Mouse (Mus musculus) C2C12 (cell line): ENCODE measurements around the gene Parg. TPM values are rescaled to one million over a fixed set of nuclear protein-coding genes. Genes with fewer than 3 reads are reported as not detected.
"Not testable (repeated sequence)": the region's sequence is repeated elsewhere in the genome, so short reads cannot be mapped to it uniquely, and the experiment has no call there.

Experiments
- H3K27me3 ChIP-seq: one replicate; pipeline ENCODE4 v1.6.1; 2011; ENCODE audit not compliant: control insufficient read depth, insufficient read depth, insufficient read length
- H3K36me3 ChIP-seq: one replicate; pipeline ENCODE4 v1.6.1; 2011; ENCODE audit not compliant: control insufficient read depth, insufficient read depth
- H3K4me3 ChIP-seq: one replicate; pipeline ENCODE4 v1.5.1; 2011; ENCODE audit warnings: mild to moderate bottlenecking, control low read depth; ENCODE audit not compliant: poor library complexity, insufficient read depth, severe bottlenecking
- H3K79me2 ChIP-seq: one replicate; pipeline ENCODE4 v1.6.1; 2011; ENCODE audit not compliant: control insufficient read depth, insufficient read depth
- H3K79me3 ChIP-seq: one replicate; pipeline ENCODE4 v1.6.1; 2011; ENCODE audit warnings: low read depth, control low read depth
- H3ac ChIP-seq: one replicate; pipeline ENCODE3; 2011; ENCODE audit warnings: low read depth; ENCODE audit not compliant: control insufficient read depth, insufficient read length
- CEBPB ChIP-seq: IDR thresholded peaks from one replicate; pipeline ENCODE4 v1.6.1; 2011; ENCODE audit warnings: low read depth, mild to moderate bottlenecking, control low read depth, moderate library complexity
- CTCF ChIP-seq: IDR thresholded peaks from one replicate; pipeline ENCODE4 v1.5.1; 2011; ENCODE audit not compliant: control insufficient read depth, insufficient read depth, insufficient read length
- FOSL1 ChIP-seq: IDR thresholded peaks from one replicate; pipeline ENCODE4 v1.8.0; 2011; ENCODE audit warnings: mild to moderate bottlenecking, low read length; ENCODE audit not compliant: poor library complexity, insufficient read depth, severe bottlenecking
- MAX ChIP-seq: IDR thresholded peaks from one replicate; pipeline ENCODE4 v1.6.1; 2011; ENCODE audit warnings: mild to moderate bottlenecking, control low read depth
- MYOD1 ChIP-seq: IDR thresholded peaks from one replicate; pipeline ENCODE4 v1.6.1; 2011; ENCODE audit warnings: low read depth; ENCODE audit not compliant: control insufficient read depth, insufficient read length
- MYOG ChIP-seq: IDR thresholded peaks from one replicate; pipeline ENCODE4 v1.6.1; 2011; ENCODE audit not compliant: control insufficient read depth, insufficient read length; ENCODE audit errors: extremely low read depth
- USF1 ChIP-seq: IDR thresholded peaks from one replicate; pipeline ENCODE4 v1.6.1; 2011; ENCODE audit warnings: low read depth, mild to moderate bottlenecking, control low read depth, moderate library complexity
- polyA plus RNA-seq: library from polyadenylated mRNA; unstranded; fragments of >200 nt; fragmentation: generic; extraction: Trizol; gene quantifications from one replicate; pipeline ENCODE4 v1.2.1, GENCODE M21; 2012; ENCODE audit warnings: missing spikeins

The Parg gene
- polyA plus RNA-seq, 1 experiment: 8.3 TPM

GRCm38 (mm10) chr14:32190627-32191391 is 10.9 kb upstream of the Parg start:
- Histone ChIP-seq H3K36me3 (peaks cover 93% of the 10 kb centered on the region), H3ac (no peak overlapping the region)
- no peak for TF ChIP-seq CTCF
- no peak for TF ChIP-seq MAX
- TF ChIP-seq CEBPB: no peak
- TF ChIP-seq MYOD1: no peak
- TF ChIP-seq MYOG: no peak
- no peak for TF ChIP-seq USF1
- no peak for TF ChIP-seq FOSL1

GRCm38 (mm10) chr14:32191926-32192325 is 9.8 kb upstream of the Parg start:
- Histone ChIP-seq H3K79me3 (peaks cover 22% of the 10 kb centered on the region), H3K27me3 (no peaks in the 10 kb centered on the region), H3K36me3 (peaks cover 88% of the 10 kb centered on the region), H3K4me3 (no peak overlapping the region), H3K79me2 (peaks cover 84% of the 10 kb centered on the region), H3ac (no peak overlapping the region)
- TF ChIP-seq FOSL1 (no peak), CTCF (no peak), MYOD1 (no peak), USF1 (no peak), MYOG (no peak), MAX (no peak), CEBPB (no peak)

More at GRCm38 (mm10) chr14:32190627-32191391, 10.9 kb upstream of the Parg start:
- no peak overlapping the region for H3K4me3 ChIP-seq
- peaks cover 20% of the 10 kb centered on the region for H3K79me3 ChIP-seq
- no peaks in the 10 kb centered on the region for H3K27me3 ChIP-seq
- H3K79me2 ChIP-seq: peaks cover 77% of the 10 kb centered on the region

DNA sequence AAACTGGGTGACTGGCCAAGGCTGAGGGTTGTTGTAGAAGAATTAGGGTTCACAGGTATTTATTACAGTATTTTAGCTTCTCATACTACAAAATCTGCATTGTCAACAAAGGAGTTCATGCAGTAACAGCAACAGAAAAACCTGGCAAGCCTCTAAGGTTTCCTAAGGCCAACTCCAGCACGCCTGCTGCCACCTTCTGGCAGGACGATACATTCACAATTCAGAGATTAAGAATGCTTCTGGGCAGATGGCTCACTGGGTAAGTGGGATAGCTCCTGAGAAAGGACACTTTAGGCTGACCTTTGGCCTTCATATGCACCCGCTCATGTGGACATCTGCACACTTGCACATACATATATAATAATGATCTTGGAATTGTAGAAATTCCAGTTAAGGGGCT is 9.3 kb upstream of the Parg start:
- peaks cover 88% of the 10 kb centered on the region for H3K79me2 ChIP-seq
- TF ChIP-seq CTCF: peak; percentile 35
- TF ChIP-seq CEBPB: no peak
- H3K4me3 ChIP-seq: no peak overlapping the region
- H3K27me3 ChIP-seq: no peaks in the 10 kb centered on the region
- H3K36me3 ChIP-seq: peaks cover 88% of the 10 kb centered on the region
- no peak overlapping the region for H3ac ChIP-seq
- H3K79me3 ChIP-seq: peaks cover 25% of the 10 kb centered on the region

- not testable (repeated sequence) for H3ac ChIP-seq
- H3K36me3 ChIP-seq: peaks cover 89% of the 10 kb centered on the region
- H3K79me3 ChIP-seq: peaks cover 31% of the 10 kb centered on the region
Measured at GRCm38 (mm10) chr14:32193557-32193956, 8.2 kb upstream of the Parg start.

GRCm38 (mm10) chr14:32201354-32201753 is 395 bp upstream of the Parg start:
- TF ChIP-seq FOSL1 (no peak), MYOD1 (no peak), MYOG (no peak), CTCF (no peak), USF1 (no peak), CEBPB (no peak), MAX (no peak)
- H3K36me3 ChIP-seq: peaks cover 33% of the 10 kb centered on the region
- H3ac ChIP-seq: peak overlapping the region; percentile 33
- H3K79me3 ChIP-seq: peaks cover 78% of the 10 kb centered on the region
- H3K4me3 ChIP-seq: peak overlapping the region; percentile 74
- H3K79me2 ChIP-seq: peaks cover 99% of the 10 kb centered on the region
- H3K27me3 ChIP-seq: no peaks in the 10 kb centered on the region

More at GRCm38 (mm10) chr14:32193557-32193956, 8.2 kb upstream of the Parg start:
- peaks cover 99% of the 10 kb centered on the region for H3K79me2 ChIP-seq
- H3K27me3 ChIP-seq, H3K4me3 ChIP-seq: not testable (repeated sequence)

DNA sequence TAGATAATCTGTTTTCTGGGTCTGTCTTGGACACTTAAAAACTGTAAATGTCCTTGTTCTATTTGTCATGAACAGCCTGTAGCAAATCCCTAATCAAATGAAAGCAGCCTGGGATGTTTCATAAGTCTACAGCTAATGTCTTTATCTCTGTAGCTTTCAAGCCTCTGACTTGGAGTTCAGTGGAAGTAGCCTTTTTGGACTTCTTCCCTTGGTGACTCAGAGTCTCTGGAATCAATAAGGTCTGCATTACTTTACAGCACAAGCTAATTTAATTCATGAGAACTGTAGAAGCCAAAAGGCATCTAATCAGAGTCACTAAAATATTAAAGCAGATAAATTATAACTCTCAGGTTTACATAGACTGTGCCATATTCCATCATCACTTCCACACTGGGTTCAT is 24.9 kb downstream of the Parg start:
- no peaks in the 10 kb centered on the region for H3K27me3 ChIP-seq
- no peak overlapping the region for H3K4me3 ChIP-seq

More for the DNA sequence above, 24.9 kb downstream of the Parg start:
- H3ac ChIP-seq: no peak overlapping the region
- H3K36me3 ChIP-seq: peaks cover 11% of the 10 kb centered on the region
- H3K79me2 ChIP-seq: no peaks in the 10 kb centered on the region
- no peak for TF ChIP-seq MYOG
- TF ChIP-seq CTCF: no peak
- no peak for TF ChIP-seq MAX
- TF ChIP-seq FOSL1: no peak
- no peak for TF ChIP-seq MYOD1
- TF ChIP-seq CEBPB: no peak
- TF ChIP-seq USF1: no peak
- no peaks in the 10 kb centered on the region for H3K79me3 ChIP-seq
